Mouse (Mus musculus) layer of hippocampus, adult 9-10 months (tissue): ENCODE data around the gene Cd40lg.

ENCODE experiments used
- DNase-seq: peaks from one replicate; pipeline ENCODE4 v3.0.0; 2022; ENCODE audit warnings: low spot score

Cd40lg gene

GRCm38 (mm10) chrX:57211876-57212275 lies at the start of gene Cd40lg:
Gene Cd40lg (plus strand): TSS chrX:57212143.
- no peak for DNase-seq

DNA sequence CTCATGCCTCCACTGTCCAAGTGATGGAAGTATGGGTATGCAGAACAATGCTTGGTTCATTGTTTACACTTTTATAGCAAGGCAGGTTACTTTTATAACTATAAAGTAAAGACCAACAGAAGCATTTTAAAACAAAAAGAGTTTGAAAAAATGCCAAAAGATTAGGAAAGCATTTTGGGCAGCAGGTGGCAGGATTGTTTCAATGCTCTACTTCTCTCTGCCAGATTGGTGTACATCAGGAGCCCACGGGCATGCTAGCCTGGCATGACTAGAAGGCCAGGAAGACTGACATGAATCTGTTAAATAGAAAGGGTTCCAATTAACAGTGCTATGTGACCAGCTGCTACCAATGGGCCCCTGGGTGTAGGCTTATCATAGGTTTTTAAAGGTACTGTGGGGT lies 45.4 kb upstream of the Cd40lg start:
- peak; percentile 0 for DNase-seq

DNA sequence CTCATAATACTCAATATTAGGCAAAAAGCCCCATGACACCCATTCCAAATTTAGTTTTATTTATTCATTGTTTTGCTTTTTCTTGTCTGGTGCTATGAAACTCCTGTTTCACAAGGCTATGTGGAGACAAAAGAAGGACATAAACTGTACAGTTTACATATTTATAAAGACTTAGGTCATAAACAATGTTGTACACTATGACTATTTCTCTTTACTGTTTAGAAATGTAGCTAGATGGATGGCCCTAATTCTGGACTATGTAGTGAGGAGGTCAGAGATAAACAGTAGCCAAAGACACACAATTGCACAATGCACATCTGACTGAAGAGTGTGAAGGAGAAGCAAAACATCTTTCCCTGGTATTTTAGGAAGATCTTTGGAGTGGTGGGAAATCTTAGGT lies 40.7 kb upstream of the Cd40lg start:
- no peak for DNase-seq

DNA sequence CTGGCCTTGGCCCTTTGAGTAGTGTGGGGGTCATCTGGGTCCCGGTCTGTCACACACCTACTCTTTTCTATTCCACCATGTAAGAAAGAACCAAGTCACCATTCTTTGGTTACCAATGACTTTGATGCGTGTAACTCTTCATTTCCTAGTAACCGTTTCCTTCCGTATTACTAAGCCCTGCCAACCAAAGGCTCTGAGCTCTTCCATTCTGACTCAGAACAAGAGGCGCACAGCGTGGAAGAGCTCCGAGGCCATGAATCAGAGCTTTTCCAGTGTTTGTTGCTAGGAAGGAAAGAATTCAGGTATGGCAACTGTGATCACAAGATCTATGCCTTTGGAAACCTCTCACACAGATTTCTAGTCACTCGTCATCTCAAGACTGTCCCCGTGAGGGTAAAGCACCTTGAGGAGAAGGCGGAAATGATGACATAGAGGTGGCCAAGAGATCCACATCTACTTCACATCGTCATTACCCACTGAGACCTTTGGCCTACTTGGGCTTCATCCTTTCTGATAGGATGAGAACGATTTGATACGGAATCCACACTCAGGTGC lies 34.6 kb upstream of the Cd40lg start:
- DNase-seq = no peak

DNA sequence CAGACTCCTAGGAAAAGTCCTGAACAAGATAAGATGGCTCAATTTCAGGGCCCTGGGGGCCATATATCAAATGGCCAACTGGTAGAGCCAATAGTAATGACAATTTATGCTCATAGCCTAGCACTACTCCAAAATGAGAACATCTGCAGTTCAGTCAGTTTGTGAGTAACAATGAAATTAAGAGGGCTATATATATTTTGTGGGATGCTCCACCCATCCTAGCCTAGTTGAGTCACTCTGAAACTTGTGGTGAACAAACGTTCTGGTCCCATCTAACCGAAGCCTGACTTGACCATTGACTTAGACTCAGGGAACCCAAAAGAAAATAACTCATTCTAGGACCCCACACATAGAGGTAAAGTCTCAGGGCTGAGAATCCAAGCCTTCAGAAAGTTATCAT lies 29.5 kb upstream of the Cd40lg start:
- no peak for DNase-seq

- DNase-seq = no peak
Observed at GRCm38 (mm10) chrX:57183359-57183758, 28.6 kb upstream of the Cd40lg start.

DNA sequence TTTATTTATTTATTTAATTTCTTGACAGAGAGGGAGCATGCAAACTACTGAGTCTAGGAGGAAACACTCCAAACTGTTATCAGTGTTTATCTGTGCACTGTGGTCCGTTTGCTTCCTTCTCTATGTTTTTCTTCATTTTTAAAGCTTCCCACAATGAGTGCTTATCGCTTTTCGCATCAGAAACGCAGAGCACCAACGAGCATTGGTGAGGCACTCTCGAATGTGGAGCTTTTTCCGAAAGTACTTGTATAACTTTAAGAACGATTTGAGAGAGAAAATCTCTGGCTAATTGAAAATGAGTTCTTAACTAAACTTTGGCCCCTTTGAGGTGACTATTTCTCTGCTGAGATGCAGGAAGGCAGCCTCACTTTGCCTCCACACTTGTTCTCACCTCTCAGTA lies 24.6 kb upstream of the Cd40lg start:
- DNase-seq = no peak

DNA sequence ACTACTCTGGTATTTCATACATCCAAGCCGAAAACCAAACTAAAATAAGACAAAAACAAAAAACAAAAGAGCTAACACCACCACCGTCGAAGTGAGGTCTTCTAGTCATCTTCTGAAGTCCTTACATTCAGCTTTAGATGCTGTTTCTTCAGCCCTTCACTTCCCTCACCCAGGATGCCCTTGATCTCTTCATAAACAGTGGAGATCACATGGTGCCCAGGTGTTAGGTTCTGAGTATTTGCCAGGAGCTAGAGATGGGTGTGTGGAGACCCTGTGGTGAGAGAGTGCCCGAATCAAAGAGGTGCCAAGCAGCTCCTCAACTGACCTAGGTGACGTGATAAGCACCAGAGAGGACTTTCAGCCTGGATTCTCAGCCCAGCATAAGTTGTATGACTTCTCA lies 22.6 kb upstream of the Cd40lg start:
- no peak for DNase-seq

DNA sequence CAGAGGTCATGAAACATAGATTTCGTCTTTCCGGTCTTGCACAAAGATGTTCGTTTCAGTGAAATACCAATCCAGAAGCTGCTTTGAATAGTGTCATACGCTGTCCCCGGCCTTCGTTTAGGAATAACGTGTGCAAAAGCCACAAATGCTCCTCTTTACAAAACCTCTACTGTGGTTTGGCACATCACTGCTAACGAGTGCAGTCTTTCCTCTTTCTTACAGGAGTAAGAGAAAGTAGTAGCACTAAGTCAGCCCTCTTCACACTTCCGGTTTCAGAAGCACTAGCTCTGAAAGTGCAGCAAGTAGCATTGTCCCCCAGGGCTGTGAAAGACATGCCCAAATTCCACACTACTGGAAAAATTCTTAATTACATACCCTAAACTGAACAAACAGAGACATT lies 15.6 kb upstream of the Cd40lg start:
- no peak for DNase-seq

- no peak for DNase-seq
Observed at GRCm38 (mm10) chrX:57198036-57198435, 13.9 kb upstream of the Cd40lg start.

- no peak for DNase-seq
Observed at GRCm38 (mm10) chrX:57200397-57200796, 11.5 kb upstream of the Cd40lg start.

- DNase-seq = no peak
Observed at GRCm38 (mm10) chrX:57210591-57210990, 1.4 kb upstream of the Cd40lg start.

- DNase-seq = no peak
Observed at GRCm38 (mm10) chrX:57212862-57213261, 919 bp downstream of the Cd40lg start.

DNA sequence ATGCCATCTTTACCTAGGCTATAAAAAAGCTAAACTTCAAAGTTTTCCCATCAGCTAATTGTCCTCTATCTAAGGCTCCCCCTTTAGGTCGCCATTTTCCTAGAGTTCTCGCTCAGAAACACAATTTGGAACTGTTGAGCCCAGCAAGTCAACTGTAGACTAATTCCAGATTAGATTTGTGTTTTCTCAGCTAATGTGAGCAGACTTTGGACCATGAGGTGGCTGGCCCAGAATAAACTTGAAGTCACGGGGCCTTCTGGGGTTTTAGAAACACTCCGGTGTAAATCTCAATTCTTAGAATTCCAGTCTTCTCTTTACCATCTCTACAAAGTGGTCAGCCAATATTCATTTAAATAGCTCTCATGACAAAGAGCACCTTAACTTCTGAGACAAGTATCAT lies 3.6 kb downstream of the Cd40lg start:
- DNase-seq = no peak

DNA sequence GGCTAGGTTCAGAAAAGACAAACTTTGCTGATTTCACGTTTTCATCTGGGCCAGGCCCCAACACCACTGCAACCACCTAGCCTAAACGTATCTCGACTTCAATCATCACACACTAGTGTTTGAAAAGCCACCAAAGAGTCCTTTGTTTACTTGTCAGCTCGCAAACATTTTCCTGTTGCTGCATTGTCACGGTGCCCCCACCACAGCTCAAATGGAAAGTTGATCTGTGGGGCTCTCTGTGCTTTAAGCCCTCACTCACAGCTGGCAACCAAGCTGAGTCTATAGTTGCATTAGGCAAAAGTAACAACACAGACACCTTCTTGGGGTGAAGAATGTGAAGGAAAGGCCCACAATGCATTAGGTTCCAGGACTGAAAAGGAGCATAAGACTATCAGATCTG lies 4.3 kb downstream of the Cd40lg start:
- DNase-seq = no peak

DNA sequence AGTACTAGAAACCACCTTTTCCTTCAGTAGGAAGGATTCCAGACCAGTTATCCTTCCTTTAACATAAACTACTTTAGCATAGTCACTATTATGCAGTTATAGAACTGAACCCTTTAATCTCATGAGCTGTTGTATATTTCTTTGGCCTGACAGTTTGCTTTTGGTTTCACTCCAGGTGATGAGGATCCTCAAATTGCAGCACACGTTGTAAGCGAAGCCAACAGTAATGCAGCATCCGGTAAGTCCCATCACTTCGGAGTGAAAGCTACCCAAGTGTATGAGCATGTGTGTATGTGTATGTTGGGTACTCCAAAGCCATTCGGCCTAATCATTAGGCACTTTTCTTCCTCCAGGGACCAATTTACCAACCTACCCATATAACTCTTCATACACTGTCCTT lies 7.6 kb downstream of the Cd40lg start:
- no peak for DNase-seq

DNA sequence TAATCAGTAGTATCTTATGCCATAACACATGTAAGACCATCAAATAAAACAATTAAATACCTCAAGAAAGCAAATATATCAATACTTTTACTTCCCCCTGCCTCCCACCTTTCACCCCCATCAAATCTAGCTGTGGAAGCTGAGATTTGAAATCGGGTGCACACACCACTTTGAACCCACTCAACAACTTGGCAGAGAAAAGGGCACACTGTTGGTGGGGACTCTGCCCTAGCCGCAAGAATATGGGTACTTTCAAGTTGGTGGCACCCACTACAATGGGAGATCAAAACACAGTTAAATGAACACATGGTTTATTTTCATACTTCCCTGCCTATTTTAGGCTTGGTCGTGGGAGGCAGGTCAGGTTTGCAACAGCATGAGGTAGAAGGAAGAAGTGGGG lies 9.9 kb downstream of the Cd40lg start:
- no peak for DNase-seq

DNA sequence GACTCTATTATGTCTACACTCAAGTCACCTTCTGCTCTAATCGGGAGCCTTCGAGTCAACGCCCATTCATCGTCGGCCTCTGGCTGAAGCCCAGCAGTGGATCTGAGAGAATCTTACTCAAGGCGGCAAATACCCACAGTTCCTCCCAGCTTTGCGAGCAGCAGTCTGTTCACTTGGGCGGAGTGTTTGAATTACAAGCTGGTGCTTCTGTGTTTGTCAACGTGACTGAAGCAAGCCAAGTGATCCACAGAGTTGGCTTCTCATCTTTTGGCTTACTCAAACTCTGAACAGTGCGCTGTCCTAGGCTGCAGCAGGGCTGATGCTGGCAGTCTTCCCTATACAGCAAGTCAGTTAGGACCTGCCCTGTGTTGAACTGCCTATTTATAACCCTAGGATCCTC lies 11.4 kb downstream of the Cd40lg start:
- DNase-seq = no peak

GRCm38 (mm10) chrX:57228178-57228577 lies 16.2 kb downstream of the Cd40lg start:
- no peak for DNase-seq

DNA sequence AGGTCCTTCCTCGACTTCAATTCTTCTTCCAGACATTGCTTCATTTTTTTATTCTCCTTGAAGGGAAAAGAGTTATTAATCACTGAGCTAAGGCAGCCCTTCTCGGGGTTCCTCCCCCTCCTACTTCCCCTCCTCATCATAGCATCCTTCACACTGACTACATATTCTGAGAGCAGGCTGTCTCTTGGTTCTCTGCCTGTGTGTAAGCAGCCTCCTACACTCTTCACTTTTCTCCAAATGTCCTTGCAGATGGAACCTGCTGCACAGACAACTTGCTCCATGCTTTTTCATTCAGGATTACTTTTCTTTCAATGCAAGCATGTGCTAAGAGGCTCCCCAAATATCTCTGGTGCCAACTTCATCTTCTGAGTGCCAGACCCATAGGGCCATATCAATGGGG lies 21.7 kb downstream of the Cd40lg start:
- DNase-seq = no peak

- DNase-seq = no peak
Observed at GRCm38 (mm10) chrX:57235982-57236381, 24.0 kb downstream of the Cd40lg start.

GRCm38 (mm10) chrX:57238572-57238971 lies 26.6 kb downstream of the Cd40lg start:
- no peak for DNase-seq

- no peak for DNase-seq
Observed at GRCm38 (mm10) chrX:57253329-57254055, 41.5 kb downstream of the Cd40lg start.

DNA sequence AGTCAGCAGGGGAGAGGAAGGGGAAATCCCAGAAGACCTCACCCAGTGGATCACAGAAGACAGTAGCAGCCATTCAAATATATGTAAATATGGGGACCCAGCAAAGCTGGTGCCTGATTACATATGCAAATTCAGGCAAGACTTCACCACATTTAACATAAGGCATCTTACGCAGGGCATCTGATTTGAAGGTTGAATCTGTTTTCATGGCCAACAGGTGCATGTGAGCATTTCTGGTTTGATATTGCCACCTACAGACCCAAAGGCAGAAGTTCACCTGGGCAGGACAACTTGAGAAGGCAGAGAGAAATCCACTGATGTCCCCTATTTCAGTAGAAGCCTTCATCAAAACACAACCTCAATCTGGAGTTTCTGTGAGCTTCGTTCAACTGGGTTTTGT lies 48.8 kb downstream of the Cd40lg start:
- DNase-seq = no peak
